Mouse (Mus musculus) liver, embryonic 11.5 days (tissue): ENCODE results near the gene Krt78. TPM values are rescaled to one million over a fixed set of nuclear protein-coding genes. Genes with fewer than 3 reads are reported as not detected.
A peak's percentile ranks its signal among the peaks of the same experiment; 100 is the strongest.
"Not testable (repeated sequence)": the region's sequence is repeated elsewhere in the genome, so short reads cannot be mapped to it uniquely, and the experiment has no call there.

ENCODE experiments used
- ATAC-seq: fragments of 200-750 bp; cut with Nextera tagmentation; replicated peaks from 2 replicates; pipeline ENCODE4 v1.8.0; 2017; ENCODE audit warnings: moderate number of reproducible peaks, mild to moderate bottlenecking, moderate TSS enrichment, moderate library complexity; ENCODE audit not compliant: low FRiP score
- DNase-seq: peaks from one replicate; pipeline ENCODE4 v3.0.0-alpha.2; 2017; ENCODE audit warnings: low spot score
- H3K27ac ChIP-seq: fragments of 300-500 bp; sonication (generic); 2 replicates; pipeline ENCODE4 v1.5.1; 2014; ENCODE audit warnings: mild to moderate bottlenecking, low read depth, low read length, control low read depth
- H3K27me3 ChIP-seq: fragments of 300-500 bp; sonication (generic); replicated peaks from 2 replicates; pipeline ENCODE4 v1.6.1; 2014; ENCODE audit warnings: low read length, mixed read lengths; ENCODE audit not compliant: control insufficient read depth, insufficient read depth
- H3K36me3 ChIP-seq: fragments of 300-500 bp; sonication (generic); 2 replicates; pipeline ENCODE4 v1.6.1; 2014; ENCODE audit warnings: mild to moderate bottlenecking, low read length, moderate library complexity, mixed read lengths; ENCODE audit not compliant: control insufficient read depth, insufficient read depth
- H3K4me1 ChIP-seq: fragments of 300-500 bp; sonication (generic); replicated peaks from 2 replicates; pipeline ENCODE4 v1.6.1; 2014; ENCODE audit warnings: low read length, mixed read lengths; ENCODE audit not compliant: control insufficient read depth, insufficient read depth
- H3K4me2 ChIP-seq: fragments of 300-500 bp; sonication (generic); 2 replicates; pipeline ENCODE4 v1.6.1; 2014; ENCODE audit warnings: mild to moderate bottlenecking, control low read depth, moderate library complexity
- H3K4me3 ChIP-seq: fragments of 300-500 bp; sonication (generic); 2 replicates; pipeline ENCODE4 v1.5.1; 2014; ENCODE audit warnings: low read depth, low read length, control low read depth
- H3K9ac ChIP-seq: fragments of 300-500 bp; sonication (generic); 2 replicates; pipeline ENCODE4 v1.6.1; 2014; ENCODE audit warnings: low read depth, low read length, control low read depth
- H3K9me3 ChIP-seq: fragments of 300-500 bp; sonication (generic); 2 replicates; pipeline ENCODE4 v1.6.1; 2016; ENCODE audit warnings: low read length, inconsistent platforms, mixed read lengths; ENCODE audit not compliant: control insufficient read depth
- WGBS: fragments of 180-500 bp; shearing (Covaris S2); extraction: QIAGEN DNeasy Blood & Tissue Kit; methylation state at CpG from one replicate; pipeline ENCODE4 v1.1.7; 2014; 5-methylcytosine and 5-hydroxymethylcytosine counted together
- polyA plus RNA-seq: library from polyadenylated mRNA; unstranded; fragments of >200 nt; fragmentation: Nextera tagmentation; extraction: Ambion mirVana; gene quantifications from 2 replicates; pipeline ENCODE4 v1.2.1, GENCODE M21; 2014

Krt78 gene
- polyA plus RNA-seq = not detected in 2 replicates

- DNase-seq = no peak
- Histone ChIP-seq H3K27ac (no peak within 1 kb of the TSS), H3K4me2 (no peak within 1 kb of the TSS), H3K27me3 (no peaks in the 10 kb centered on the region), H3K36me3 (no peaks in the 10 kb centered on the region), H3K9me3 (no peaks in the 10 kb centered on the region), H3K9ac (no peak within 1 kb of the TSS), H3K4me1 (no peaks in the 10 kb centered on the region), H3K4me3 (no peak within 1 kb of the TSS)
- 73% methylated on average over 9 of the region's 9 CpGs for WGBS
- ATAC-seq = no peak
Observed at GRCm38 (mm10) chr15:101954187-101954586, at the start of gene Krt78. Gene Krt78 (minus strand): TSS chr15:101954287.

- no peak for ATAC-seq
- H3K27me3 ChIP-seq = peaks cover 50% of the 10 kb centered on the region
- DNase-seq = no peak
- H3K4me2 ChIP-seq = peak overlapping the region; percentile 70
- 17% methylated on average over 12 of the region's 12 CpGs for WGBS
- H3K9me3 ChIP-seq = no peaks in the 10 kb centered on the region
- H3K36me3 ChIP-seq = no peaks in the 10 kb centered on the region
- peaks cover 7% of the 10 kb centered on the region for H3K4me1 ChIP-seq
- H3K9ac ChIP-seq = peak overlapping the region; percentile 64
- peak overlapping the region; percentile 46 for H3K4me3 ChIP-seq
- H3K27ac ChIP-seq = peak overlapping the region; percentile 41
Observed at GRCm38 (mm10) chr15:102003516-102003915, 49.4 kb upstream of the Krt78 start.

GRCm38 (mm10) chr15:102002646-102003488 lies 48.8 kb upstream of the Krt78 start:
- 3% methylated on average over 32 of the region's 34 CpGs for WGBS
- Histone ChIP-seq H3K9me3 (no peaks in the 10 kb centered on the region), H3K4me3 (peak overlapping the region; percentile 46), H3K27ac (peak overlapping the region; percentile 41), H3K36me3 (no peaks in the 10 kb centered on the region), H3K4me2 (peak overlapping the region; percentile 70), H3K4me1 (peaks cover 7% of the 10 kb centered on the region), H3K9ac (peak overlapping the region; percentile 64), H3K27me3 (peaks cover 50% of the 10 kb centered on the region)
- DNase-seq = peak; percentile 72
- ATAC-seq = peak; percentile 66

- H3K27ac ChIP-seq = no peak overlapping the region
- peaks cover 5% of the 10 kb centered on the region; the same call in 1 of the 2 replicates for H3K36me3 ChIP-seq
- no peak overlapping the region for H3K4me3 ChIP-seq
- peaks cover 28% of the 10 kb centered on the region for H3K27me3 ChIP-seq
- WGBS = 61% methylated on average over 11 of the region's 11 CpGs
- peaks cover 7% of the 10 kb centered on the region for H3K4me1 ChIP-seq
- DNase-seq (no peak), ATAC-seq (no peak)
- no peak overlapping the region for H3K9ac ChIP-seq
- H3K4me2 ChIP-seq = no peak overlapping the region
- no peaks in the 10 kb centered on the region for H3K9me3 ChIP-seq
Observed at GRCm38 (mm10) chr15:101999676-102000335, 45.7 kb upstream of the Krt78 start.

GRCm38 (mm10) chr15:101999156-101999555 lies 45.1 kb upstream of the Krt78 start:
- ATAC-seq (no peak), DNase-seq (no peak)
- no peak overlapping the region for H3K4me3 ChIP-seq
- no peak overlapping the region for H3K4me2 ChIP-seq
- H3K36me3 ChIP-seq = peaks cover 5% of the 10 kb centered on the region; the same call in 1 of the 2 replicates
- WGBS = 58% methylated on average over 11 of the region's 11 CpGs
- H3K4me1 ChIP-seq = peaks cover 11% of the 10 kb centered on the region
- no peak overlapping the region for H3K9ac ChIP-seq
- H3K9me3 ChIP-seq = no peaks in the 10 kb centered on the region
- peaks cover 22% of the 10 kb centered on the region for H3K27me3 ChIP-seq
- no peak overlapping the region for H3K27ac ChIP-seq

GRCm38 (mm10) chr15:101996450-101997078 lies 42.5 kb upstream of the Krt78 start:
- 89% methylated on average over 11 of the region's 11 CpGs for WGBS
- H3K9me3 ChIP-seq, H3K4me3 ChIP-seq, H3K36me3 ChIP-seq, ATAC-seq, H3K4me2 ChIP-seq, H3K4me1 ChIP-seq, H3K27me3 ChIP-seq, DNase-seq, H3K9ac ChIP-seq, H3K27ac ChIP-seq: not testable (repeated sequence)

- Histone ChIP-seq H3K4me2 (no peak overlapping the region), H3K27ac (no peak overlapping the region), H3K9me3 (no peaks in the 10 kb centered on the region), H3K27me3 (no peaks in the 10 kb centered on the region), H3K4me1 (peaks cover 4% of the 10 kb centered on the region), H3K4me3 (no peak overlapping the region), H3K36me3 (peaks cover 5% of the 10 kb centered on the region; the same call in 1 of the 2 replicates), H3K9ac (no peak overlapping the region)
- no peak for DNase-seq
- 64% methylated on average over 4 of the region's 4 CpGs for WGBS
- no peak for ATAC-seq
Observed at GRCm38 (mm10) chr15:101995484-101996236, 41.6 kb upstream of the Krt78 start.

GRCm38 (mm10) chr15:101994365-101994764 lies 40.3 kb upstream of the Krt78 start:
- Histone ChIP-seq H3K4me3 (no peak overlapping the region), H3K36me3 (peaks cover 5% of the 10 kb centered on the region; the same call in 1 of the 2 replicates), H3K27ac (no peak overlapping the region), H3K4me1 (peaks cover 4% of the 10 kb centered on the region), H3K9ac (no peak overlapping the region), H3K27me3 (no peaks in the 10 kb centered on the region), H3K9me3 (no peaks in the 10 kb centered on the region), H3K4me2 (no peak overlapping the region)
- 65% methylated on average over 6 of the region's 6 CpGs for WGBS
- ATAC-seq (no peak), DNase-seq (no peak)
